Comparison of ENCODE assay signal across 8 mouse cellular contexts in genomic region chr15:97788821-97789220, GRCm38 (mm10). TPM values are rescaled to one million over a fixed set of nuclear protein-coding genes. Genes with fewer than 3 reads are reported as not detected.
A peak's percentile ranks its signal among the peaks of the same experiment; 100 is the strongest.
DNase-seq lines count a peak whose midpoint lies in the region; ATAC-seq and TF ChIP-seq lines count a peak whose summit lies in the region.

No protein-coding gene starts in this region.

- TF ChIP-seq CTCF in kidney, adult 2 months (conservative IDR thresholded peaks at IDR 0.05; ENCODE audit: insufficient read depth, insufficient read length, low read depth, low read length), result no peak
- TF ChIP-seq CTCF in lung, postnatal 0 days (IDR thresholded peaks at IDR 0.05), result no peak

- no peak overlapping the region for H3K9ac ChIP-seq in intestine, embryonic 16.5 days (ENCODE audit: low read depth, low read length)
- no peak overlapping the region for H3K9ac ChIP-seq in lung, postnatal 0 days (replicated peaks; ENCODE audit: low read depth)

- 23% methylated on average over 6 of the region's 6 CpGs for WGBS in kidney, adult 2 months
- WGBS in intestine, embryonic 16.5 days, result 37% methylated on average over 6 of the region's 6 CpGs
- 31% methylated on average over 6 of the region's 6 CpGs for WGBS in lung, postnatal 0 days

- ATAC-seq in intestine, embryonic 16.5 days, result no peak
- ATAC-seq in lung, postnatal 0 days, result no peak

- H3K36me3 ChIP-seq in kidney, adult 2 months (ENCODE audit: control insufficient read depth, insufficient read depth, low read length), result no peaks in the 10 kb centered on the region
- H3K36me3 ChIP-seq in intestine, embryonic 16.5 days (ENCODE audit: control insufficient read depth, insufficient read depth, low read length), result peaks cover 8% of the 10 kb centered on the region
- H3K36me3 ChIP-seq in lung, postnatal 0 days (ENCODE audit: insufficient read depth, low read length), result peaks cover 15% of the 10 kb centered on the region

- H3K4me1 ChIP-seq in kidney, adult 2 months (ENCODE audit: control insufficient read depth, insufficient read depth, low read length), result peaks cover 29% of the 10 kb centered on the region
- H3K4me1 ChIP-seq in intestine, embryonic 16.5 days (ENCODE audit: control insufficient read depth, insufficient read depth, low read length), result peaks cover 7% of the 10 kb centered on the region
- H3K4me1 ChIP-seq in lung, postnatal 0 days (ENCODE audit: insufficient read depth, low read depth, low read length), result peaks cover 20% of the 10 kb centered on the region

- H3K27me3 ChIP-seq in kidney, adult 2 months (replicated peaks; ENCODE audit: control insufficient read depth, insufficient read depth, low read length), result no peaks in the 10 kb centered on the region
- no peaks in the 10 kb centered on the region for H3K27me3 ChIP-seq in intestine, embryonic 16.5 days (replicated peaks; ENCODE audit: control insufficient read depth, insufficient read depth, low read length)
- H3K27me3 ChIP-seq in lung, postnatal 0 days (replicated peaks; ENCODE audit: insufficient read depth, low read length), result no peaks in the 10 kb centered on the region

- no peak for TF ChIP-seq POLR2A in kidney, adult 2 months (IDR thresholded peaks at IDR 0.05; ENCODE audit: low read depth, low read length)

- no peak for TF ChIP-seq EP300 in lung, postnatal 0 days (IDR thresholded peaks at IDR 0.05)

- H3K4me3 ChIP-seq in kidney, adult 2 months (ENCODE audit: insufficient read depth, low read depth, low read length), result no peak overlapping the region
- no peak overlapping the region for H3K4me3 ChIP-seq in intestine, embryonic 16.5 days (ENCODE audit: low read length)
- H3K4me3 ChIP-seq in lung, postnatal 0 days (ENCODE audit: low read depth, low read length), result no peak overlapping the region

- DNase-seq in kidney, adult 2 months, result peak; percentile 71
- DNase-seq in kidney, adult 8-10 months, result no peak
- peak; percentile 77 for DNase-seq in adrenal gland, postnatal 10 days
- DNase-seq in cerebellum, adult 9-11 months, result peak; percentile 89
- no peak for DNase-seq in lung, postnatal 0 days (ENCODE audit: low spot score)
- no peak for DNase-seq in spleen, adult 18-20 months
- no peak for DNase-seq in embryo, embryonic 11 days

- peak overlapping the region; percentile 43; the same call in 1 of the 2 replicates for H3K27ac ChIP-seq in kidney, adult 2 months (ENCODE audit: insufficient read depth, low read depth, low read length)
- 0 out of 2 replicates have a peak overlapping the region, but pooled peaks have one; percentile 33 for H3K27ac ChIP-seq in intestine, embryonic 16.5 days (ENCODE audit: low read length)
- peak overlapping the region; percentile 32; the same call in 1 of the 2 replicates for H3K27ac ChIP-seq in lung, postnatal 0 days (ENCODE audit: low read length)

- no peaks in the 10 kb centered on the region for H3K9me3 ChIP-seq in intestine, embryonic 16.5 days (ENCODE audit: control insufficient read depth, low read length)
- no peaks in the 10 kb centered on the region for H3K9me3 ChIP-seq in lung, postnatal 0 days (ENCODE audit: low read length)

- no peak overlapping the region for H3K4me2 ChIP-seq in intestine, embryonic 16.5 days (ENCODE audit: low read depth, low read length)
- H3K4me2 ChIP-seq in lung, postnatal 0 days (replicated peaks; ENCODE audit: low read depth, low read length), result no peak overlapping the region

RNA-seq across cellular contexts. Expression of gene Slc48a1, which starts 10.5 kb away (rescaled TPM):
- polyA plus RNA-seq in kidney, adult 2 months (2012; rRNA removed), result 182 and 203 TPM in 2 replicates
- 10 to 100 TPM; 66.1 to 78.6 TPM for total RNA-seq in adrenal gland, postnatal 10 days (2021)
- polyA plus RNA-seq in intestine, embryonic 16.5 days (2015; fragmentation: Nextera tagmentation; extraction: Ambion mirVana), result 25.4 and 26.9 TPM in 2 replicates
- 69.5 and 75.7 TPM in 2 replicates for polyA plus RNA-seq in lung, postnatal 0 days (2015; fragmentation: Nextera tagmentation; extraction: Ambion mirVana)

RNA-seq across cellular contexts. Expression of gene Rapgef3, which starts 21.0 kb away (rescaled TPM):
- 136 and 184 TPM in 2 replicates for polyA plus RNA-seq in kidney, adult 2 months (2012; rRNA removed)
- total RNA-seq in adrenal gland, postnatal 10 days (2021), result 10 to 100 TPM; 22.1 to 24.2 TPM
- polyA plus RNA-seq in intestine, embryonic 16.5 days (2015; fragmentation: Nextera tagmentation; extraction: Ambion mirVana), result 7.9 and 8.5 TPM in 2 replicates
- polyA plus RNA-seq in lung, postnatal 0 days (2015; fragmentation: Nextera tagmentation; extraction: Ambion mirVana), result 18.7 and 25.5 TPM in 2 replicates

RNA-seq across cellular contexts. Expression of gene Hdac7, which starts 55.5 kb away (rescaled TPM):
- 41.6 and 45.4 TPM in 2 replicates for polyA plus RNA-seq in kidney, adult 2 months (2012; rRNA removed)
- total RNA-seq in adrenal gland, postnatal 10 days (2021), result 10 to 100 TPM; 50.4 to 76.7 TPM
- polyA plus RNA-seq in intestine, embryonic 16.5 days (2015; fragmentation: Nextera tagmentation; extraction: Ambion mirVana), result 15.8 and 18.2 TPM in 2 replicates
- 43.2 and 52.1 TPM in 2 replicates for polyA plus RNA-seq in lung, postnatal 0 days (2015; fragmentation: Nextera tagmentation; extraction: Ambion mirVana)

RNA-seq across cellular contexts. Expression of gene Endou, which starts 57.7 kb away (rescaled TPM):
- 2.4 and 2.9 TPM in 2 replicates for polyA plus RNA-seq in kidney, adult 2 months (2012; rRNA removed)
- 1 to 10 TPM; 1.1 to 1.2 TPM for total RNA-seq in adrenal gland, postnatal 10 days (2021)
- 0.09 and 0.22 TPM in 2 replicates for polyA plus RNA-seq in intestine, embryonic 16.5 days (2015; fragmentation: Nextera tagmentation; extraction: Ambion mirVana)
- polyA plus RNA-seq in lung, postnatal 0 days (2015; fragmentation: Nextera tagmentation; extraction: Ambion mirVana), result 2.1 and 2.9 TPM in 2 replicates

Comparison
In these comparisons a context has a peak if more than half of its experiments do, and no peak if none do; other contexts are left out.
1. DNase-seq: peak in kidney, adult 2 months (single experiment), adrenal gland, postnatal 10 days (single experiment) and cerebellum, adult 9-11 months (single experiment); none in kidney, adult 8-10 months (0 of 2), lung, postnatal 0 days (single experiment), spleen, adult 18-20 months (0 of 2) and embryo, embryonic 11 days (single experiment).
2. Peak in every context shown above with its lines, with median percentiles within 50 percentile points of each other: H3K27ac ChIP-seq.